Mouse (Mus musculus) forebrain, embryonic 14.5 days (tissue): Measurements from ENCODE around the gene Arhgef1. TPM values are rescaled to one million over a fixed set of nuclear protein-coding genes. Genes with fewer than 3 reads are reported as not detected.

Experiments
- ATAC-seq: fragments of 200-750 bp; cut with Nextera tagmentation; 2 replicates; pipeline ENCODE4 v1.8.0; 2017; ENCODE audit warnings: mild to moderate bottlenecking, moderate library complexity
- DNase-seq: peaks from one replicate; pipeline ENCODE4 v3.0.0-alpha.2; 2015; ENCODE audit warnings: low spot score
- H3K27ac ChIP-seq: fragments of 300-500 bp; sonication (generic); 2 replicates; pipeline ENCODE4 v1.5.1; 2014; ENCODE audit warnings: low read depth, mild to moderate bottlenecking, control low read depth, low read length, moderate library complexity
- H3K27me3 ChIP-seq: fragments of 300-500 bp; sonication (generic); replicated peaks from 2 replicates; pipeline ENCODE4 v1.6.1; 2014; ENCODE audit warnings: low read length, control low read depth, mixed read lengths; ENCODE audit not compliant: control insufficient read depth, insufficient read depth
- H3K36me3 ChIP-seq: fragments of 300-500 bp; sonication (generic); 2 replicates; pipeline ENCODE4 v1.6.1; 2014; ENCODE audit warnings: low read length, control low read depth; ENCODE audit not compliant: control insufficient read depth, insufficient read depth
- H3K4me1 ChIP-seq: fragments of 300-500 bp; sonication (generic); 2 replicates; pipeline ENCODE4 v1.6.1; 2014; ENCODE audit warnings: antibody characterized with exemption, low read length, control low read depth; ENCODE audit not compliant: control insufficient read depth, insufficient read depth
- H3K4me2 ChIP-seq: fragments of 300-500 bp; sonication (generic); 2 replicates; pipeline ENCODE4 v1.6.1; 2014; ENCODE audit warnings: mild to moderate bottlenecking, control low read depth, low read length
- H3K4me3 ChIP-seq: fragments of 300-500 bp; sonication (generic); 2 replicates; pipeline ENCODE4 v1.5.1; 2014; ENCODE audit warnings: low read depth, low read length, control low read depth
- H3K9ac ChIP-seq: fragments of 300-500 bp; sonication (generic); 2 replicates; pipeline ENCODE4 v1.6.1; 2014; ENCODE audit warnings: mild to moderate bottlenecking, low read length, control low read depth, moderate library complexity
- H3K9me3 ChIP-seq: fragments of 300-500 bp; sonication (generic); replicated peaks from 2 replicates; pipeline ENCODE4 v1.6.1; 2016; ENCODE audit warnings: low read length, control low read depth, mixed read lengths; ENCODE audit not compliant: control insufficient read depth
- WGBS: fragments of 180-500 bp; shearing (Covaris S2); extraction: QIAGEN DNeasy Blood & Tissue Kit; methylation state at CpG from one replicate; pipeline ENCODE4 v1.1.7; 2014; 5-methylcytosine and 5-hydroxymethylcytosine counted together
- polyA plus RNA-seq: library from polyadenylated mRNA; unstranded; fragments of >200 nt; fragmentation: Nextera tagmentation; extraction: Ambion mirVana; gene quantifications from 2 replicates; pipeline ENCODE4 v1.2.1, GENCODE M21; 2014

Gene Arhgef1
- polyA plus RNA-seq, 1 experiment from 2014 or later, result 26.9 TPM

- no peak overlapping the region for H3K4me3 ChIP-seq
- DNase-seq (no peak), ATAC-seq (no peak)
- no peak overlapping the region for H3K9ac ChIP-seq
- H3K27ac ChIP-seq, result no peak overlapping the region
- H3K27me3 ChIP-seq, result peaks cover 93% of the 10 kb centered on the region
- no peaks in the 10 kb centered on the region for H3K9me3 ChIP-seq
- H3K4me1 ChIP-seq, result peaks cover 3% of the 10 kb centered on the region; the same call in 1 of the 2 replicates
- H3K36me3 ChIP-seq, result no peaks in the 10 kb centered on the region
- 2% methylated on average over 7 of the region's 7 CpGs for WGBS
- H3K4me2 ChIP-seq, result no peak overlapping the region
Observed at GRCm38 (mm10) chr7:24947316-24948048, 44.8 kb downstream of the Arhgef1 start.

- H3K27me3 ChIP-seq, result peaks cover 92% of the 10 kb centered on the region
- H3K27ac ChIP-seq, result no peak overlapping the region
- no peaks in the 10 kb centered on the region for H3K36me3 ChIP-seq
- H3K4me3 ChIP-seq, result no peak overlapping the region
- no peaks in the 10 kb centered on the region for H3K9me3 ChIP-seq
- WGBS, result 2% methylated on average over 29 of the region's 29 CpGs
- no peak for ATAC-seq
- peaks cover 3% of the 10 kb centered on the region; the same call in 1 of the 2 replicates for H3K4me1 ChIP-seq
- H3K9ac ChIP-seq, result peak overlapping the region; percentile 25; the same call in 1 of the 2 replicates
- DNase-seq, result peak; percentile 22
- H3K4me2 ChIP-seq, result 0 out of 2 replicates have a peak overlapping the region, but pooled peaks have one; percentile 24
Observed at GRCm38 (mm10) chr7:24948774-24949173, 46.1 kb downstream of the Arhgef1 start.

- 1% methylated on average over 8 of the region's 8 CpGs for WGBS
- Histone ChIP-seq H3K9me3 (no peaks in the 10 kb centered on the region), H3K27ac (no peak overlapping the region), H3K36me3 (no peaks in the 10 kb centered on the region), H3K4me3 (no peak overlapping the region), H3K9ac (no peak overlapping the region), H3K4me1 (no peaks in the 10 kb centered on the region), H3K4me2 (no peak overlapping the region), H3K27me3 (peaks cover 89% of the 10 kb centered on the region)
- ATAC-seq (peak; percentile 47), DNase-seq (peak; percentile 75)
Observed at GRCm38 (mm10) chr7:24949958-24950623, 47.4 kb downstream of the Arhgef1 start.

- no peak for ATAC-seq
- Histone ChIP-seq H3K9ac (peak overlapping the region; percentile 57), H3K4me2 (peak overlapping the region; percentile 62), H3K4me1 (no peaks in the 10 kb centered on the region), H3K4me3 (peak overlapping the region; percentile 30), H3K36me3 (no peaks in the 10 kb centered on the region), H3K9me3 (no peaks in the 10 kb centered on the region), H3K27ac (no peak overlapping the region), H3K27me3 (peaks cover 72% of the 10 kb centered on the region)
- WGBS, result 1% methylated on average over 16 of the region's 24 CpGs
- no peak for DNase-seq
Observed at GRCm38 (mm10) chr7:24953966-24954365, 51.3 kb downstream of the Arhgef1 start.

GRCm38 (mm10) chr7:24954450-24954849, 51.7 kb downstream of the Arhgef1 start:
- H3K9ac ChIP-seq, result peak overlapping the region; percentile 57
- peaks cover 68% of the 10 kb centered on the region for H3K27me3 ChIP-seq
- WGBS, result 2% methylated on average over 27 of the region's 30 CpGs
- H3K9me3 ChIP-seq, result no peaks in the 10 kb centered on the region
- no peak overlapping the region for H3K27ac ChIP-seq
- peak overlapping the region; percentile 62 for H3K4me2 ChIP-seq
- no peaks in the 10 kb centered on the region for H3K36me3 ChIP-seq
- peak overlapping the region; percentile 30 for H3K4me3 ChIP-seq
- DNase-seq (no peak), ATAC-seq (0 out of 2 replicates have a peak, but pooled peaks have one; percentile 37)
- no peaks in the 10 kb centered on the region for H3K4me1 ChIP-seq

- peaks cover 60% of the 10 kb centered on the region for H3K27me3 ChIP-seq
- ATAC-seq (no peak), DNase-seq (no peak)
- H3K4me2 ChIP-seq, result peak overlapping the region; percentile 62
- no peaks in the 10 kb centered on the region for H3K36me3 ChIP-seq
- no peak overlapping the region for H3K27ac ChIP-seq
- no peaks in the 10 kb centered on the region for H3K4me1 ChIP-seq
- peak overlapping the region; percentile 30 for H3K4me3 ChIP-seq
- no peaks in the 10 kb centered on the region for H3K9me3 ChIP-seq
- H3K9ac ChIP-seq, result peak overlapping the region; percentile 57
- WGBS, result 3% methylated on average over 31 of the region's 33 CpGs
Observed at GRCm38 (mm10) chr7:24955226-24955625, 52.5 kb downstream of the Arhgef1 start.

GRCm38 (mm10) chr7:24964288-24964687, 61.6 kb downstream of the Arhgef1 start:
- ATAC-seq (no peak), DNase-seq (no peak)
- Histone ChIP-seq H3K4me3 (no peak overlapping the region), H3K4me2 (no peak overlapping the region), H3K27ac (no peak overlapping the region), H3K9me3 (no peaks in the 10 kb centered on the region), H3K4me1 (no peaks in the 10 kb centered on the region), H3K27me3 (no peaks in the 10 kb centered on the region), H3K36me3 (no peaks in the 10 kb centered on the region), H3K9ac (no peak overlapping the region)
- 83% methylated on average over 2 of the region's 2 CpGs for WGBS

GRCm38 (mm10) chr7:24964897-24965535, 62.3 kb downstream of the Arhgef1 start:
- Histone ChIP-seq H3K36me3 (peaks cover 4% of the 10 kb centered on the region; the same call in 1 of the 2 replicates), H3K4me3 (no peak overlapping the region), H3K9me3 (no peaks in the 10 kb centered on the region), H3K27ac (no peak overlapping the region), H3K27me3 (no peaks in the 10 kb centered on the region), H3K4me1 (no peaks in the 10 kb centered on the region), H3K4me2 (no peak overlapping the region), H3K9ac (no peak overlapping the region)
- WGBS, result 17% methylated on average over 5 of the region's 5 CpGs
- DNase-seq (peak; percentile 83), ATAC-seq (0 out of 2 replicates have a peak, but pooled peaks have one; percentile 40)
